Mouse (Mus musculus) liver, embryonic 15.5 days (tissue): Measurements from ENCODE around the gene Fam228b. TPM values are rescaled to one million over a fixed set of nuclear protein-coding genes. Genes with fewer than 3 reads are reported as not detected.
A peak's percentile ranks its signal among the peaks of the same experiment; 100 is the strongest.
"Not testable (repeated sequence)": the region's sequence is repeated elsewhere in the genome, so short reads cannot be mapped to it uniquely, and the experiment has no call there.

Experiments
- ATAC-seq: fragments of 200-750 bp; cut with Nextera tagmentation; 2 replicates; pipeline ENCODE4 v1.8.0; 2017; ENCODE audit warnings: moderate number of reproducible peaks, mild to moderate bottlenecking, moderate library complexity; ENCODE audit not compliant: insufficient read depth
- H3K27ac ChIP-seq: fragments of 300-500 bp; sonication (generic); replicated peaks from 2 replicates; pipeline ENCODE4 v1.5.1; 2015; ENCODE audit warnings: mild to moderate bottlenecking, inconsistent platforms
- H3K27me3 ChIP-seq: fragments of 300-500 bp; sonication (generic); 2 replicates; pipeline ENCODE4 v1.6.1; 2015; ENCODE audit warnings: mild to moderate bottlenecking, inconsistent platforms
- H3K36me3 ChIP-seq: fragments of 300-500 bp; sonication (generic); replicated peaks from 2 replicates; pipeline ENCODE4 v1.6.1; 2015; ENCODE audit warnings: moderate library complexity, mild to moderate bottlenecking, inconsistent platforms
- H3K4me1 ChIP-seq: fragments of 300-500 bp; sonication (generic); replicated peaks from 2 replicates; pipeline ENCODE4 v1.6.1; 2015; ENCODE audit warnings: inconsistent platforms
- H3K4me2 ChIP-seq: fragments of 300-500 bp; sonication (generic); 2 replicates; pipeline ENCODE4 v1.6.1; 2015; ENCODE audit warnings: moderate library complexity, mild to moderate bottlenecking, inconsistent platforms
- H3K4me3 ChIP-seq: fragments of 300-500 bp; sonication (generic); replicated peaks from 2 replicates; pipeline ENCODE4 v1.5.1; 2015; ENCODE audit warnings: mild to moderate bottlenecking, inconsistent platforms
- H3K9ac ChIP-seq: fragments of 300-500 bp; sonication (generic); 2 replicates; pipeline ENCODE4 v1.6.1; 2015; ENCODE audit warnings: moderate library complexity, mild to moderate bottlenecking, inconsistent platforms
- H3K9me3 ChIP-seq: fragments of 300-500 bp; sonication (generic); replicated peaks from 2 replicates; pipeline ENCODE4 v1.6.1; 2016; ENCODE audit warnings: inconsistent platforms
- WGBS: fragments of 180-500 bp; shearing (Covaris S2); methylation state at CpG from one replicate; pipeline ENCODE4 v1.1.7; 2015; ENCODE audit warnings: mixed read lengths; ENCODE audit not compliant: insufficient replicate concordance; 5-methylcytosine and 5-hydroxymethylcytosine counted together
- polyA plus RNA-seq: library from polyadenylated mRNA; unstranded; fragments of >200 nt; fragmentation: Nextera tagmentation; extraction: Ambion mirVana; gene quantifications from 2 replicates; pipeline ENCODE4 v1.2.1, GENCODE M21; 2015

Gene Fam228b
- polyA plus RNA-seq, 1 experiment from 2014 or later, result 0.55 TPM

DNA sequence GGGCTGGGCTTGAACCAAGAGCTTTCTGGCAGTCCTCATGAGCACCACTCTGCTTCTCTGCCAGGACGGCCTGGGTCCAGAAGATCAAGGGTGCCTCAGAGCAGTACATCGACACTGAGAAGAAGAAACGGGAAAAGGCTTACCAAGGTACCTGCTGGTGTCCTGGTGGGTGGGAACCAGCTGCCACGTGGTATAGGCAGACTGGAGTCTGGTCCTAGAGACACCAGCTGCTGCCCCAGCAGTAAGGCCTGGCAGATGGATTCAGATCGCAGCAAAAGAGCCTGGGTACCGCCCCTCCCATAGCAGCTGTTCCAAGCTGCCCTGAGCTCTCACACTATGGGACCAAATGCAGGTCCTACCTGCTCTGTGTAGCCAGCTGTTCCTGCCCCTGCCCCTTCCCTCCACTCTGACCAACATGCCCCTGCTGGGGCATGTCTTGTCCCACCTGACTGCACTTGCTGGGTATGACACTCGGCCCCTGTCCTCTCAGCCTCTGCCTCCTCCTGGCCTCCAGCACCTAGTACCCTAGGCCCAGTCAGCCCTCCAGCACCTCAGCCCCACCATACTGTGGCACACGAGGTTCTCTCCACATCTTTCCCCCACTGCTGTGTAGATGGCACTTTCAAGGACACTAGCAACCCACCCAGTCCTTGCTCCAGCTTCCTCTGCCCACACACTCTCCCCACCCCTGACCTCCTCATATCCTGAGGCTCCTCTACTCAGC is 60.0 kb downstream of the Fam228b start:
- WGBS, result 75% methylated on average over 8 of the region's 8 CpGs
- Histone ChIP-seq H3K27me3 (no peaks in the 10 kb centered on the region), H3K4me1 (no peaks in the 10 kb centered on the region), H3K36me3 (peaks cover 58% of the 10 kb centered on the region), H3K9me3 (no peaks in the 10 kb centered on the region), H3K9ac (no peak overlapping the region), H3K27ac (no peak overlapping the region), H3K4me3 (no peak overlapping the region), H3K4me2 (no peak overlapping the region)
- ATAC-seq, result 0 out of 2 replicates have a peak, but pooled peaks have one; percentile 12

DNA sequence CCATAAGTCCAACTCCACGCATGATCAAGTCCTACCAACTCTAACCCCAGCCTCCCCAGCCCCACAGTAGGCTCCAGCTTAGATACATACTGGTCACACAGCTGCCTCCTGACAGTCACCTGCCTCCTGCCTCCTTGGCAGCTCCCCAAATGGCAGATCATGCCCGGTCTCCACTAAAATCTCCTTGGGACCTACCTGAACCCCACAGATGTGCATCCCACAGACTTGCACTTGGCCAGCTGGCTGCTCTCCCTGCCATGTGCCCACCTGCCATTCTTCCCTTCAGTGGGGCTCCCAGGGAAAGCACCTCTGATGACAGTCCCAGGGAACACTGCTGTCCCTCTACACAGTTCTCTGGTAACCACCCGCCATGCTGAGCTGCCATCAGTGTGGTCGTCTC is 60.8 kb downstream of the Fam228b start:
- WGBS, result 75% methylated on average over 4 of the region's 4 CpGs
- no peaks in the 10 kb centered on the region for H3K9me3 ChIP-seq

DNA sequence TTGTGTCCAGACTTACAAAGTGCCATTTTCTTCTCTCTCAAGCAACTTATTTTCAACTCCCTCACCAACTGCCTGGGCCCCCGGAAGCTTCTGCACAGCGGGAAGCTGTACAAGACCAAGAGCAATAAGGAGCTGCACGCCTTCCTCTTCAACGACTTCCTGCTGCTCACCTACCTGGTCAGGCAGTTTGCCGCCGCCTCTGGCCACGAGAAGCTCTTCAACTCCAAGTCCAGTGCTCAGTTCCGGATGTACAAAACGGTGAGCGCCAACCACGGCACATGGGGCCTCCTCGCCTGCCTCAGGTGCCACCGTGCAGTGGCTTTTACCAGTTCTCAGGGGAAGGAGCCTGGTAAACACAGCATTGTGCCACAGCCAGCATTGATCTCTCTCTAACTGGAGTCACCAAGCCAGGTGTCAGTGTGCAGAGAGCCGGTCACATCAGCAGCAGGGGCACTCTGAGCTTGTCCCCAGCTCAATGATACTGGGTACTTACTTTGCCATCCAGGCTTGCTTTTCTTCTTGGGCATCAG is 61.5 kb downstream of the Fam228b start:
- 82% methylated on average over 14 of the region's 14 CpGs for WGBS
- no peak overlapping the region for H3K4me2 ChIP-seq
- no peaks in the 10 kb centered on the region for H3K27me3 ChIP-seq
- no peak overlapping the region for H3K27ac ChIP-seq
- H3K4me3 ChIP-seq, result no peak overlapping the region
- H3K36me3 ChIP-seq, result peaks cover 52% of the 10 kb centered on the region
- H3K9ac ChIP-seq, result no peak overlapping the region
- no peaks in the 10 kb centered on the region for H3K4me1 ChIP-seq
- no peaks in the 10 kb centered on the region for H3K9me3 ChIP-seq
- ATAC-seq, result no peak

More for the DNA sequence above, 60.8 kb downstream of the Fam228b start:
- Histone ChIP-seq H3K4me2 (no peak overlapping the region), H3K27ac (no peak overlapping the region), H3K27me3 (no peaks in the 10 kb centered on the region), H3K4me1 (no peaks in the 10 kb centered on the region), H3K4me3 (no peak overlapping the region), H3K9ac (no peak overlapping the region), H3K36me3 (peaks cover 57% of the 10 kb centered on the region)
- no peak for ATAC-seq

DNA sequence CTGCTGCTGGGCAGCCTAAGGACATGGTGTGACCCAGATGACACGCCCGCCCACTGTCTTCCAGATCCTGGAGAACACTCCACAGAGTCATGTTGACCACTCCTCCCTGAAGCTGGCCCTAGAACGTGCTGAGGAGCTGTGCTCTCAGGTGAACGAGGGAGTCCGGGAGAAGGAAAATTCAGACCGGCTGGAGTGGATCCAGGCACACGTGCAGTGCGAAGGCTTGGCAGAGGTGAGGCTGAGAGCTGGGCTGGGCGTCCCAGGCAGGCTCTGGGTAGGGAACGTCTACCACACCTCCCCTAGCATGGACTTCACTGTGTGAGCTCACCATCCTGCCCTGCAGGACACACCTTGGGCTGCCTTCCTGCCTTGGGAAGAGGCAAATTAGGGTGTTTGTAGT is 62.2 kb downstream of the Fam228b start:
- Histone ChIP-seq H3K4me2 (no peak overlapping the region), H3K36me3 (peaks cover 52% of the 10 kb centered on the region), H3K9ac (no peak overlapping the region), H3K9me3 (no peaks in the 10 kb centered on the region), H3K27ac (no peak overlapping the region), H3K4me3 (no peak overlapping the region), H3K27me3 (no peaks in the 10 kb centered on the region), H3K4me1 (no peaks in the 10 kb centered on the region)
- no peak for ATAC-seq
- 81% methylated on average over 10 of the region's 10 CpGs for WGBS

DNA sequence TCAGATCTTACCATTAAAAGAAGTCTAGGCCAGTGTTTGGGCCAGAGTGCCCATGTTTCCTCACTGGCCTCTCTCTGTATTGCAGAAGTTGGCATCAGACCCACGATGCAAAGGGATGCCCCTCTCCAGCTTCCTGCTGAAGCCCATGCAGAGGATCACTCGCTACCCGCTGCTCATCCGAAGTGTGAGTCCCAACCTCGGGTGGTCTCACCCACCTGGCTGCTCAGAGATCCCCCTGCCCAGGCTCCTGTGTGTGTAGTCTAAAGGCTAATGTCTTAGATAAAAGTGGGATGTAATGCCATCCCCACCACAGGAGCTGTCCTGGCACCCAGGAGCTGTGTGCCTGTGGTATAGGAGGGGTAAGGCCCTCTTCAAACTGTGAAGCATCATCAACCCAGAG is 62.9 kb downstream of the Fam228b start:
- H3K9ac ChIP-seq, result no peak overlapping the region
- no peak for ATAC-seq
- H3K36me3 ChIP-seq, result peaks cover 54% of the 10 kb centered on the region
- no peaks in the 10 kb centered on the region for H3K4me1 ChIP-seq
- WGBS, result 82% methylated on average over 5 of the region's 5 CpGs
- no peaks in the 10 kb centered on the region for H3K9me3 ChIP-seq
- H3K27ac ChIP-seq, result no peak overlapping the region
- H3K4me3 ChIP-seq, result no peak overlapping the region
- no peaks in the 10 kb centered on the region for H3K27me3 ChIP-seq
- H3K4me2 ChIP-seq, result no peak overlapping the region

DNA sequence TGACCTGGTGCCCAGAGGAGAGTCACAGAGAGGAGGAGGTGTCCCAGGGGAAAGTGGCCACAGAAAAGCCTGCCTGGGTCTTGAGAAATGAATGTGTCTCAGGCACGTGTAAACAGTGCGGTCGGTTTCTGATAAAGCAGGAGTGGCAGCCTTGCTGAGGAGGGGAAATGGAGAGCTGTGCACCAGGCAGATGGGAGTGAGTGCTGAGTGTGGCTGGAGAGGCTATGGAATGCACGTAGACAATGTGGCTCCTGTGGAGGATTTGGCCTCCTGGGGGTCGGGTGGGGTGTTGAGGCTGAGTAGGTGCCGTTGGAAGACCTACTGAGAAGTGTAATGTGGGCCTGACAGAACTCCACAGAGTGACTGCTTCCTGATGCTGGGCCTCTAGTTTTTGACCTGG is 63.4 kb downstream of the Fam228b start:
- not testable (repeated sequence) for H3K9ac ChIP-seq, H3K4me1 ChIP-seq, H3K27me3 ChIP-seq, H3K4me2 ChIP-seq, H3K4me3 ChIP-seq, ATAC-seq, H3K9me3 ChIP-seq, H3K27ac ChIP-seq
- peaks cover 59% of the 10 kb centered on the region for H3K36me3 ChIP-seq
- 60% methylated on average over 6 of the region's 6 CpGs for WGBS

DNA sequence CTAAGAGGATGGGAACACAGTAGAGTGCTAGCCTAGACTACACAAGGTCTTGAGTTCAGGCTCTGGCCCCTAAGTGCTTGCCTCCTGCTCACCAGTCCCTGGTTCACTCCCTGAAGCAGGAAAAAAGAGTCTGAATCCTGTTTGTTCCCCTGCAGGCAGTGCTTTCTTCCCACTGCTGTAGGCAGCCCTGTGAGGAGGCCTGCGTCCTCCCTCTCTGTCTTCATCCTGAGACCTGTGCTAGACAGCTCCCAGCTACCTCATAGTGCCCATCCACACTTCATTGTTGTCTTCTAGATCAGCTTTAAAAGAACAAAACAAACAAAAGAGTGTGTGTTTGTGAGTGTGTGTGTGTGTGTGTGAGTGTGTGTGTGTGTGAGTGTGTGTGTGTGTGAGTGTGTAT is 74.5 kb downstream of the Fam228b start:
- WGBS, result 97% methylated on average over 1 of the region's 1 CpGs
- no peak overlapping the region for H3K27ac ChIP-seq
- no peak for ATAC-seq
- H3K4me2 ChIP-seq, result no peak overlapping the region
- H3K4me1 ChIP-seq, result no peaks in the 10 kb centered on the region
- H3K36me3 ChIP-seq, result peaks cover 21% of the 10 kb centered on the region; the same call in 1 of the 2 replicates
- no peak overlapping the region for H3K4me3 ChIP-seq
- H3K27me3 ChIP-seq, result no peaks in the 10 kb centered on the region
- no peak overlapping the region for H3K9ac ChIP-seq
- H3K9me3 ChIP-seq, result no peaks in the 10 kb centered on the region

DNA sequence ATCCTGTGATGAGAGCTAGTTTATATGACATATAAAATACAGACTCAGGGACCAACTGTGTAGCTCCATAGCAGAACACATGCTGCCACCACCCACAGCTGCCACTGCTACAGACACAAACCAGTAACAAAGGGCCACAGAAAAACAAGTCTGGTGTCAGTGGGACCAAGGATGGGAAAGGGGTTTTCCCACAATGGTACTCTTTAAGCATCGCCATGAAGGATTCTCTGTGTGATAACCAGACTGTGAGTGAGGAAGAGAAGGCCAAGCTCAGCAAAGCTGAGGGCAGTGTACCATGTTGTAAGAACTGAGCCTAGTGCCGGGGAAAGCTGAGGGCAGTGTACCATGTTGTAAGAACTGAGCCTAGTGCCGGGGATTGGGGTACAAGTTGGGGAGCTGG is 77.9 kb downstream of the Fam228b start:
- no peak overlapping the region for H3K4me3 ChIP-seq
- no peaks in the 10 kb centered on the region for H3K36me3 ChIP-seq
- no peak overlapping the region for H3K9ac ChIP-seq
- no peak overlapping the region for H3K27ac ChIP-seq
- no peak overlapping the region for H3K4me2 ChIP-seq
- H3K9me3 ChIP-seq, result no peaks in the 10 kb centered on the region
- 77% methylated on average over 3 of the region's 3 CpGs for WGBS
- ATAC-seq, result no peak
- H3K27me3 ChIP-seq, result no peaks in the 10 kb centered on the region
- no peaks in the 10 kb centered on the region for H3K4me1 ChIP-seq

Other genes starting within 250 kb of the Fam228b start
- gene Itsn2, start 176.6 kb downstream of the Fam228b start, polyA plus RNA-seq, result 19.9 and 20.5 TPM in 2 replicates
- gene Gm3625, start 176.3 kb downstream of the Fam228b start, polyA plus RNA-seq, result not detected in 2 replicates
- 0.08 TPM in 1 of 2 replicates, not detected in the other for gene Fam228a, start 30.8 kb downstream of the Fam228b start, polyA plus RNA-seq
- gene Pfn4, start 245 bp downstream of the Fam228b start, polyA plus RNA-seq, result 0.46 and 0.50 TPM in 2 replicates
- gene Sf3b6, start 48.3 kb upstream of the Fam228b start, polyA plus RNA-seq, result 72.0 and 89.1 TPM in 2 replicates
- 3.2 and 3.6 TPM in 2 replicates for gene Fkbp1b, start 72.3 kb upstream of the Fam228b start, polyA plus RNA-seq
- gene Wdcp, start 74.0 kb upstream of the Fam228b start, polyA plus RNA-seq, result 8.2 and 9.4 TPM in 2 replicates
- 62.9 and 69.5 TPM in 2 replicates for gene Mfsd2b, start 105.1 kb upstream of the Fam228b start, polyA plus RNA-seq
- gene Ubxn2a, start 138.4 kb upstream of the Fam228b start, polyA plus RNA-seq, result 24.9 and 26.9 TPM in 2 replicates
- gene Atad2b, start 148.1 kb upstream of the Fam228b start, polyA plus RNA-seq, result 5.0 and 6.0 TPM in 2 replicates